Mouse (Mus musculus) spleen, postnatal 4 days (tissue): ENCODE data around the gene Phip.

Source experiments
- DNase-seq, 2 experiments: peaks; one replicate each; pipeline ENCODE4 v3.0.0; 2022; ENCODE audit warnings: low spot score in 2 of 2

Phip gene

GRCm38 (mm10) chr9:82975342-82976215 lies at the start of gene Phip:
Gene Phip (minus strand): TSS chr9:82975516.
- peak; percentile 89 to 96 for DNase-seq

- no peak for DNase-seq
Observed at GRCm38 (mm10) chr9:83023724-83024123, 48.4 kb upstream of the Phip start.

DNA sequence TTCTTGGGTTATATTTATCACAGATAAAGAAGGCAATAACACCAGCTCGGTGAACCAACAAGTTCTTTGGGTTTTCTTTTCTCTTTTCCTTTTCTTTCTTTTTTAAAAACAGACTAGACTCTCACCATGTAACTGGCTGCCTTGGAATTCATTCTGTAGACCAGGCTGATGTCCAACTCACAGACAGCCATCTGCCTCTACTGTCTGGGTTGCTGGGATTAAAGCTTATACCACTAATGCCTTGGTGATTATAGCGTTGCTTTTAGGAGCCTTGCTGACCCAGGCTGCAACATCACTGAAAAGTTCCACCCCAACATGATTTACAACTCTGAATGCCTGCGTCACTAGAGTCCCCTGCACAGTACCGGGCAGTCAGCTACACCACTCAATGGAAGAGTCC lies 39.2 kb upstream of the Phip start:
- DNase-seq: no peak

DNA sequence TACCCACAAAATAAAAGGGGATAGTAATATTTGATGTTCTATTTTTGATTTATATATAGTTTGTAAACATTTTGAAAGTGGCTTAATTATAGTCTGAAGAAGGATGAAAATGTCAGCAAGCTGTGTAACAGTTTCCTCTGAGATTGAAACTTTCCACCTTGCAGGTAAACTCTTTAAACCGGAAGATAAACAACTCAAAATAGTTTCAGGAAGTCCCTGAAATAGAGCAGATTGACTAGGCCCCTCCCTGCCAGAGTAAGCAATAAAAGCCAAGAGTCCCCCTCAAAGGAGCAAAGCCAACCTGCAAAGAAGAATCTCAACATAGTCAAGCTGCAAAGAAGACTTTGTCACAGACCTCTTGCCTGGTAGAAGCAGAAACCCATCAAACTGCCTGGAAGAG lies 33.0 kb upstream of the Phip start:
- no peak for DNase-seq

DNA sequence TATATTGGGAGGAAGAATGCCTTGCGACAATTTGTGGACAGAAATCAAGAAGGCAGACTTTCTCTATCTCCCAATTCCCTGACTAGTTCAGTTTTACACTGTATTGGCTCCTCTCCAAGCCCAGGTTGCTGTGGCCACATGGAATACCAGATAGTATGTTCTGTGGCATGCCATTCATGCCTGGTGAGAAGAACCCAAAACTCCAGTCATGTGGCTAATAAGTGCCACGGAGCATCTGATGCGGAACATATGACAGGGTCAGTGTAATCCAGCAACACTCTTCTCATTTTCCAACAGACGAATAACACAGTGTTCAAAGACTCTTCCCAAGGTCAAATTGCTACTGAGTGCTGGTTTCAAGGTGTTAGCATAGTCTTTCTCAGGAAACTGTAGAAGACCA lies 26.0 kb upstream of the Phip start:
- DNase-seq: no peak

- no peak for DNase-seq
Observed at GRCm38 (mm10) chr9:82997765-82998500, 22.6 kb upstream of the Phip start.

- DNase-seq: no peak
Observed at GRCm38 (mm10) chr9:82976936-82977335, 1.6 kb upstream of the Phip start.

GRCm38 (mm10) chr9:82976219-82976618 lies 903 bp upstream of the Phip start:
- DNase-seq: no peak

DNA sequence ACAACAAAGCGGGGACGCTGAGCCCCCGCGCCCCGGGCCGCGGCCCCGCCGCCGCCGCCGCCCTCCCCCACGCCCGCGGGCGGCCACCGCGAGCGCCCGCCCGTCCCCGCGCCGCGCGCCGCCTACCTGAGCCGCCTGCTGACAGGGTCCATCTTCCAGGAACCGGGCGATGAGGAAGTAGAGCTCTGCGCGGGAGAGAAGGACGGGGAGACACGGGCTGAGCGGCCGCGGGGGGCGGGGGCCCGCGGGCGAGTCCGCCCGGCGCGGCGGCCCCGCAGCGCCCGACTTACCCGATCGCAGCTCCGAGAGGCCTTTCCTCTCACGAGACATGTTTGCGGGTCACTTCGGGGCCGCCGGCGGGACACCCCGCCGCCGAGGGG lies 364 bp downstream of the Phip start:
- DNase-seq: peak; percentile 68 to 84

GRCm38 (mm10) chr9:82974187-82974861 lies 992 bp downstream of the Phip start:
- peak; percentile 77 to 90 for DNase-seq

GRCm38 (mm10) chr9:82973321-82973892 lies 1.9 kb downstream of the Phip start:
- DNase-seq: no peak

DNA sequence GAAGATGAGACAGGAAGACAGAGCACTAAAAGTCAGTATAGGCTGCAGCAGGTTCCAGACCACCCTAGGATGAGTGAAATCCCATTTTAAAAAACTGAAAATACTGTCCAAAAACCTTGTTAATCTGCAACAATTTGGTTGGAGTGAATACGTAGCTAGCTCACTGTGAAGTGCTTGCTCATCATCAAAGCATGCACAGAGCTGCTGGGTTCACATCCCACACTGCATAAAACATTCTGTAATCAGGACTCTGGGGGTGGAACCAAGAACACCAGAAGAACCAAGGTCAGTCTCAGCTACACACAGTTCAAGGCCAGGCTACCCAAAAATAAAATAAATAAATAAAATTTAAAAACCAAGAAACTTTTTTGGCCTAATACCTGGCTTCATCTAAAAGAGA lies 3.9 kb downstream of the Phip start:
- DNase-seq: no peak

GRCm38 (mm10) chr9:82967076-82967621 lies 8.2 kb downstream of the Phip start:
- DNase-seq: no peak

- no peak for DNase-seq
Observed at GRCm38 (mm10) chr9:82963981-82964380, 11.3 kb downstream of the Phip start.

GRCm38 (mm10) chr9:82961352-82961751 lies 14.0 kb downstream of the Phip start:
- no peak for DNase-seq

DNA sequence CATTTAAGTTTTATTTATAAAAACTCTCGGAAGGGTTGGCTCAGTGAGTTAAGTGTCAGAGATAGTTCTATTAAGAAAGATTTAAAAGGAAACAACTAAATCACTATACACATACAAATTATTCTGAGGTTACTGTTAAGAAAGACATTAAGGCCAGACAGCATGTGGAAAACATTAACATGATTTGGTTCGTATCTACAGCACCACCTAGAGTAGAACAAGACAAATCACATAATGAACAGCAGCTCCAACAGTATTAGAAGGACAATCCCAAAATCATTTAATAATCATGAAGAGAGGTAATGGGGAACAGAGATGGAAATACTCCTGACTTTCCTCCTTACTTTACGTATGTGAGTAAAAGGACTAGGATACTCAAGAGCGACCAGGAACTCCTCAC lies 20.0 kb downstream of the Phip start:
- DNase-seq: no peak

DNA sequence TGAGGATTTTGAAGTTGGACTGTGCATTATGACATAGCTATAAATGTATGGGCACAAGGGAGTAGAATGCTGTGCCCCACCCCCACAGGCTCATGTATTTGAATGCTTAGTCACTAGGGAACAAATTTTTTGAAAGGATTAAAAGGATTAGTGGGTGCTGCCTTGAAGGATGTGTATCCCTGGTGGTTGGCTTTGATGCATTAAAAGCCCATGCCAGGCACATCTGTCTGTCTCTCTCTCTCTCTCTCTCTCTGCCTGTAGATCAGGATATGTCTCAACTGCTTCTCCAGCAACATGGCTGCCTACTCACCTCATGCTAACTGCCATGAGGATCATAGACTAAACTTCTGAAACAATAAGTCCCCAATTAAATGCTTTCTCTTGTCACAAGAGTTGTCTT lies 23.0 kb downstream of the Phip start:
- no peak for DNase-seq

DNA sequence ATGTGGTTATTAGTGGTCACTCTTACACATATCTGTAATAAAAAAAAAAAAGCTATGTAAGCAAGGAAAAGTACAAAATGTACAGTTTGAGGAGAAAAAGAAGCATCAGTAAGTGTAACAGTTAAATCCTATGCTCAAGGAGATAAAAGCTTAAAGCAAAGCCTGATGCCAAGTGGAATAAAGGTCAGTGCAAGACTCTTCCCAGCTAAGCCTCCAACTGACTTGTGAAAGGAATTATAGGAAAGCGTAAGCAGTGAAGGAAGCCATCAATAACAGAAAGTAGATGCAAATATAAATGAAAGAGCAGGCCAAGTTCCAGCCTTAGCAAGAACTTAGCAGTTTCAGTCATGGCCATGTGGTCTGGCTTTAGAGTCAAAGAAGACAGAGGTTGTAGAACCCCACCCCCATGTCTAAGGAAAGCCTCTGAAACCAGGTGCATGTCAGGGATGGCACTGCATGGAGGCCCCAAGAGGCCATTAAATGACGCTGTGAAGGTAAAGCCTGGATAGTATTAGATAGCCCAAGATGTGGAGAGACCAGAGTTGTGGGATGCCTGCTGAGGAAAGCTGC lies 23.8 kb downstream of the Phip start:
- DNase-seq: no peak

GRCm38 (mm10) chr9:82907246-82907645 lies 68.1 kb downstream of the Phip start:
- DNase-seq: no peak

DNA sequence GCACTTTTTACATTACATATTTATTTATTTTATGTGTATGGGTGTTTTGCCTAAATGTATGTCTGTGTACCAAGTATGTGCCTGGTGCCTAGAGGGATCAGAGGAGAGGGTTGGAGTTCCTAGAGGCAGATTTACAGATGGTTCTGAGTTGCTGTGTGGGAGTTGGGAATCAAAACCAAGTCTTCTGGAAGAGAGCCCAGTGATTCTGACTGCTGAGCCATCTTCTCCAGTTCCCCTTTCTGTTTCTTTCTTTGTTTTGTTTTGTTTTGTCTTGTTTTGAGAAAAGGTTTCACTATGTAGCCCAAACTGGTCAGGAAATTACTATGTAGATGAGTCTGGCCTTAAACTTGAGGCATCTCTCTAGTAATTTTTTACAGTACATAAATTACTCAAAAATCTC lies 86.7 kb downstream of the Phip start:
- DNase-seq: no peak

- no peak for DNase-seq
Observed at GRCm38 (mm10) chr9:82884177-82884576, 91.1 kb downstream of the Phip start.

- DNase-seq: no peak
Observed at GRCm38 (mm10) chr9:82877078-82877477, 98.2 kb downstream of the Phip start.
